Mouse (Mus musculus) heart, embryonic 10.5 days (tissue): ENCODE measurements around the gene Sfswap. TPM values are rescaled to one million over a fixed set of nuclear protein-coding genes. Genes with fewer than 3 reads are reported as not detected.

Source experiments
- DNase-seq: peaks from one replicate; pipeline ENCODE4 v3.0.0-alpha.2; 2017; ENCODE audit warnings: low spot score
- H3K27ac ChIP-seq: fragments of 300-500 bp; sonication (generic); 2 replicates; pipeline ENCODE4 v1.5.1; 2016; ENCODE audit warnings: mild to moderate bottlenecking
- H3K27me3 ChIP-seq: fragments of 300-500 bp; sonication (generic); 2 replicates; pipeline ENCODE4 v1.6.1; 2016; ENCODE audit warnings: mild to moderate bottlenecking; ENCODE audit not compliant: poor library complexity, insufficient read depth, severe bottlenecking
- H3K36me3 ChIP-seq: fragments of 300-500 bp; sonication (generic); 2 replicates; pipeline ENCODE4 v1.6.1; 2016; ENCODE audit warnings: mild to moderate bottlenecking, moderate library complexity
- H3K4me1 ChIP-seq: fragments of 300-500 bp; sonication (generic); 2 replicates; pipeline ENCODE4 v1.6.1; 2016; ENCODE audit warnings: mild to moderate bottlenecking
- H3K4me3 ChIP-seq: fragments of 300-500 bp; sonication (generic); 2 replicates; pipeline ENCODE4 v1.5.1; 2016; ENCODE audit warnings: mild to moderate bottlenecking, moderate library complexity
- H3K9me3 ChIP-seq: fragments of 300-500 bp; sonication (generic); 2 replicates; pipeline ENCODE4 v1.6.1; 2016; ENCODE audit warnings: mild to moderate bottlenecking, moderate library complexity
- WGBS: fragments of 180-500 bp; shearing (Covaris S2); methylation state at CpG from one replicate; pipeline ENCODE4 v1.1.7; 2016; 5-methylcytosine and 5-hydroxymethylcytosine counted together
- polyA plus RNA-seq: library from polyadenylated mRNA; unstranded; fragments of >200 nt; fragmentation: Nextera tagmentation; extraction: Ambion mirVana; gene quantifications from 2 replicates; pipeline ENCODE4 v1.2.1, GENCODE M21; 2016

Sfswap gene
- polyA plus RNA-seq, 1 experiment from 2014 or later, result 40.3 TPM

DNA sequence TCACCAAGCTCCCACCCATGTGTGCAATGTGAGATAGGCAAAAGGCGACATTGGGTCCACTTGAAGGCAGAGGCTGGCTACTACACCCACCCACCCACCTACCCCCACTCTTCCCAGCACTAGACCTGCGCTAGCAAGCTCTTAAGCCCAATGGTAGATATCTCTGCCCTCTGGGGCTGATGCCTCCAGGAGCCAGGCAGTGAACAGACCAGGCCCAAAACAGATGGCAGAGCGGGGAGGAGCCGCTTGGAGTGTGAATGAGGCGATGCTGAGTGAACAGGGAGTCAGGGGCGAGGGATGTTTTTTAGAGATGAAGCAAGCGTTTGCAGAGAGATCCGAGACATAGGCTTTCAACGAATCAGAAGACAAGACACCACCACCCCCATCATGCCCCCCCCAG is 79.6 kb downstream of the Sfswap start:
- Histone ChIP-seq H3K27me3 (peaks cover 46% of the 10 kb centered on the region), H3K4me1 (peaks cover 22% of the 10 kb centered on the region), H3K36me3 (no peaks in the 10 kb centered on the region), H3K9me3 (no peaks in the 10 kb centered on the region), H3K27ac (no peak overlapping the region), H3K4me3 (no peak overlapping the region)
- WGBS, result 60% methylated on average over 9 of the region's 9 CpGs
- no peak for DNase-seq

DNA sequence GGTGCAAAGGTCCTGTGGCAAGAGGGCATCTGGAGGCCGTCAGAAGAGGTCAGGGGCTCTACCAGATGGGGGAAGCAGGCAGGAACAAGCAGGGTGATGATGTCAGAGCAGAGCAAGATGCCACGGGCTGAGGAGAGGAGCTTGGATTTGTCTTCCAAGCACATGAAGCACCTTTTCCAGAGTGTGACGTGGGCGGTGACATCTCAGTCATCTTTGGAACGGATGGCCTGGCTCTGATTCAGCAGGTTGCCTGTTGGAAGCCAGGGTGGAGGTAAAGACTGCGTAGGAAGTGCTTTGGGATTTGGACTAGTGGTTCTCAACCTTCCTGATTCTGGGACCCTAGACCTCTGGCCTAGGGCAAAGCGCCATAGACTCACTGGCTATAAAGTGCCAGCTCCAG is 80.0 kb downstream of the Sfswap start:
- DNase-seq, result no peak
- peaks cover 26% of the 10 kb centered on the region for H3K4me1 ChIP-seq
- no peak overlapping the region for H3K4me3 ChIP-seq
- no peaks in the 10 kb centered on the region for H3K9me3 ChIP-seq
- WGBS, result 72% methylated on average over 7 of the region's 7 CpGs
- H3K36me3 ChIP-seq, result no peaks in the 10 kb centered on the region
- no peak overlapping the region for H3K27ac ChIP-seq
- peaks cover 51% of the 10 kb centered on the region for H3K27me3 ChIP-seq

DNA sequence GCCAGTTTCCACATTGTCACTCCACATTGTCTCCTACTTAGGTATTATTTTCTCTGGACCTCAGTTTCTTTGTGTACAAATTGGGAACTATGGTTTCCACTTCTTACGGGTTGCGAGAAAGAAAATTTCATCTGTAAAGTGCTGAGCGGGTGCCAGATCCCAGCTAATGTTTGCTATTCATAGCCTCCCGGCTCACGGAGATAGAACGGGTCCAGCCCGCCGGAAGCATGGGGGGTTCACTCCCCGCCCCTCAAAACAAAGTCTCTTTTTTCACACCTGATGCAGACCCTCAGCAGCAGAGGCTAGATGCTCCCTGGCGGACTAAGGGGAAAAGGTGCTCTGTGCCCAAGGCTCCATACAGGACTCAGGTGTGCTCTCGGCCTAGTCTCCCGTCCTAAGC is 82.3 kb downstream of the Sfswap start:
- no peak for DNase-seq
- peak overlapping the region; percentile 84; the same call in 1 of the 2 replicates for H3K27ac ChIP-seq
- H3K36me3 ChIP-seq, result no peaks in the 10 kb centered on the region
- H3K9me3 ChIP-seq, result no peaks in the 10 kb centered on the region
- peak overlapping the region; percentile 81 for H3K4me3 ChIP-seq
- H3K4me1 ChIP-seq, result peaks cover 31% of the 10 kb centered on the region
- WGBS, result 4% methylated on average over 12 of the region's 12 CpGs
- H3K27me3 ChIP-seq, result peaks cover 67% of the 10 kb centered on the region

DNA sequence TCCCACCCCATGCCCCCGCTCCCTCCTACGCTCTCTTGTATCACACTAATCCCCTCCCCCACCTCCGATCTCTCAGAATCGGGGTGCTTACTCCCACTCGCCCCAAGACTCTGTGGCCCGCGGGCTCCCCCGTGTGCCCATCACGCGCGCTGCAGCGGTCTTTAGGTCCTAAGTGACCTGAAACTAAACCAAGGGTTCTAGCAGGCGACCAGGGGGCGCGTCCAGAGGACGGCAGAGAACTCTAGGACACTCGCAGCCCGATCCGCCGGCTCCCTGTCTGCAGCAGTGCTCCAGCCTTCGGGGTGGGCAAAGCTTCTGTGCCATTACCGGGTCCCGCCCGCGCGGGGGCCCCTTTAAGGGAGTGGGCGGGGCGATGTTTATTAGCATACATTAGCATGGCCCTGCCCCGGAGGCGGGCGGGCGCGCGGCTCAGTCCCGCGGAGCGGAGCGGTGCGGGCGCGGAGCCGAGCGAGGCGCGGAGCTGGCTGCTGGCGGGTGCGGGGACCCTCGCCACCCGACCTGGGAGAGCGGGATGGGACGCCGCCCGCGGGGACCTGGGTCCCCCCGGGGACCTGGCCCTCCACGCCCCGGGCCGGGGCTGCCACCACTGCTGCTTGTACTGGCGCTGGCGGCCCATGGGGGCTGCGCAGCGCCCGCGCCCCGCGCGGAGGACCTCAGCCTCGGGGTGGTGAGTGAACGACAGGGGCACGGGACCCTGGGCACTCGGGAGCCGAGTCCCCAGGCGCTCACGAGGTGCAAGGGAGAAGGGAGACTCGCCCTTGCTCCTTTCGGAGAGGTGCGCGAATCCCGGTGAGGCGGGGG is 83.0 kb downstream of the Sfswap start, which contains the start of gene Mmp17:
Gene Mmp17, plus strand, starts transcription at position 409 of the 822 bp plus-strand sequence.
- Histone ChIP-seq H3K27me3 (peaks cover 73% of the 10 kb centered on the region), H3K4me1 (peaks cover 31% of the 10 kb centered on the region), H3K4me3 (peak within 1 kb of the TSS; percentile 81), H3K9me3 (no peaks in the 10 kb centered on the region), H3K36me3 (no peaks in the 10 kb centered on the region), H3K27ac (peak within 1 kb of the TSS; percentile 84)
- under 1% methylated on average over 80 of the region's 80 CpGs for WGBS
- peak; percentile 91 for DNase-seq

DNA sequence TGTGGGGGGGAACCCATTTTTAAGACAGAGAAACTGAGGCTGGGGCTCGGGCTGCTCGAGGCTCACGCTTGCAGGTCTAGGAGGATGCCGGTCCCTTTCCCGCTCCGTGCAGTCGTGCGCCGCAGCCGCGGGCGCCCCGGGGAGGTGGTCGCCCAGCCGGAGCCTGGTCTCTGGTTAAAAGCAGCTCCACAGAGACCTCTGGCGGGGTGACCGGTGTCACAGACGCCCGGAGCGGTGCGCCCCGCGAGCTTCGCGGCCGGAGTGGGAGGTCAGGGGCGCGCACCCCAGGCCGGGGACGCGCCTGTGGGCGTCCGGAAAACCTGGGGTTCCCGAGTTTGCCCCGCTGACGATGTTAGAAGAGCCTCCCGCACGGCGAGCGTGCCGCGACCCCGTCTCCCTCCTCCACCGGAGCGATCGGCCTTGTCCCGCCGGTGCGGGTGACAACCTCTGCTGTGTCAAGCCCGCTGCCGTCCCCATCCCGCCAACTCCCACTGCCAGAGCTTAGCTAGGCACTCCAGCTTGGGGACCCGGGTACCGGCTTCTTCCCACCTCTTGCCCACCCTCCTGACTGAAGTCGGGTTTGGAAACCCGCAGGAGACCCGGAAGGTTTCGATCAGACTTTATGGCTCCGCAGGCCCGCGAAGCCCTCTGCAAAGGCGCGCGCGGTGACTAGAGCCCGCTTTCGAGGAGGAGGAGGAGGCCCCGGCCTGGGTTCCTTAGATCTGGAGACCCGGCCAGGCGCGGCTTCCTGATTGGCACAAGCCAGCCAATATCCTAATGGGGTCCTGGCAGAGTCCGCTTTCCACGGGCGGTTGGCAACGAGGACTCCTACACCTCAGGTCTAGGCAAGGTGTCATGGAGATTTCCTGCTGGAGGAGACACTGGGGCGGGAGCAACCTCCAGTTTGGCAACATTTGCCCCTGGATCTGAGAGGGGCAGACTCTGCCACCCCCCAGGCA is 83.8 kb downstream of the Sfswap start:
- peak; percentile 80 for DNase-seq
- Histone ChIP-seq H3K36me3 (no peaks in the 10 kb centered on the region), H3K27me3 (peaks cover 81% of the 10 kb centered on the region), H3K27ac (peak overlapping the region; percentile 84), H3K4me1 (peaks cover 31% of the 10 kb centered on the region), H3K4me3 (peak overlapping the region; percentile 81), H3K9me3 (no peaks in the 10 kb centered on the region)
- 1% methylated on average over 76 of the region's 76 CpGs for WGBS

DNA sequence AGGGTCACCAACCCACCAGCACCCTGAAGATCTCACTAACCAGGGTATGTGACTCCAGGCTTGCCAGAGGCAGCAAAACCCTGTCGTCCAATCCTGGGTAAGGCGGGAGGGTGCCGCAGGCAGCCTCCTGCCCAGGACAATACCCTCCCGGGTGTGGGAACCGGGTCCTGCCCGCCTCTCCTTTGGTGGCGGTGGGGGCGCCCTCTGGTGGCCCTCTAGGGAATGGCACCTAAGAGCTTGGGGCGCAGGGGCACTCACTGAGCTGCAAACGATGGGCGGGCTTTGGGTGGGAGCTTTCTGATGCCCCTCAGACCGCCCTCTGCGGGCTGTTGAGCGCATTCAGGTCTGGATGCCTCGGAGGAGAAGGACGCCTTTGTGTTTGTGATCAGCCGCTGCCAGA is 85.0 kb downstream of the Sfswap start:
- under 1% methylated on average over 17 of the region's 17 CpGs for WGBS
- peak overlapping the region; percentile 81 for H3K4me3 ChIP-seq

DNA sequence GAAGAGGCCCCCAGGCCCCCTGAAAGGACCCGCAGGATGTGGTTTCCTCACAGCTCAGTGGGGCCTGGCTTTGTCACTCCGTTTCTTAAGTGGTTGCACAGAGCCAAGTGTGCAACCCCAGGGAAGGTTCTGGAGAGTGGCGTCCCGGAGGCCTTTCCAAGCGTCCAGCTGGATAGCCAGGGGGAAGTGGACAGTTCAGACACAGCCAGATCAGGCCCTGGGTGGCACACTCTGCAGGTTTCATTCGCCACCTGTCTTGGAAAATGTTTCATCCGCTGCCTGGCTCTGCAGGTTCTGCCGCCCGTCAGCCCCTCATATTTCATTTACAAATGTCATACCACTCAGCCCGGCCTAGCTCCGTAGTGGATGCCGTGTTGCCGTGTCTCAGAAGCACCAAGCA is 85.5 kb downstream of the Sfswap start:
- peaks cover 84% of the 10 kb centered on the region for H3K27me3 ChIP-seq
- peaks cover 35% of the 10 kb centered on the region for H3K4me1 ChIP-seq
- 61% methylated on average over 13 of the region's 13 CpGs for WGBS
- no peaks in the 10 kb centered on the region for H3K9me3 ChIP-seq
- H3K4me3 ChIP-seq, result peak overlapping the region; percentile 81
- H3K36me3 ChIP-seq, result no peaks in the 10 kb centered on the region
- H3K27ac ChIP-seq, result no peak overlapping the region
- no peak for DNase-seq

More for the DNA sequence above, 85.0 kb downstream of the Sfswap start:
- peak; percentile 93 for DNase-seq
- Histone ChIP-seq H3K4me1 (peaks cover 33% of the 10 kb centered on the region), H3K27ac (no peak overlapping the region), H3K9me3 (no peaks in the 10 kb centered on the region), H3K27me3 (peaks cover 84% of the 10 kb centered on the region), H3K36me3 (no peaks in the 10 kb centered on the region)

DNA sequence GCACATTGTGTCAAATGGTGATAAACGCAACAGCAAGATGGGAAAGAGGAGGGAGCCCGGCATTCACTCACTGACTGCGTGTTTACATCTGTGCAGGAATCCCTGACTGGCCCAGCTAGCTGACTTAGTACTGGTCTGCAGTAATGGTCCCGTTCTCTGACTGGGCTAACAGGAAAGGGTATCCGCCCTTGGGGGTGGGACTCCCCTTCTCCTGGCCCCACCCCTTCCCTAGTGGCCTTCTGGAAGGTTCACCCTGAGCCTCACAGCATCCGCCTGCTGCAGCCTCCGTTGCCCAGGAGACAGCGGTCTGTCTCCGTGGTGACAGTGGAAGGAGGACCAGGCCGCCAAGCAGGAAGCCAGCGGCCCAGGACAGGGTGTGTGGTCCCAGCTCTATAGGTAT is 89.9 kb downstream of the Sfswap start:
- 16% methylated on average over 11 of the region's 11 CpGs for WGBS
- no peak for DNase-seq
- Histone ChIP-seq H3K9me3 (no peaks in the 10 kb centered on the region), H3K27me3 (peaks cover 52% of the 10 kb centered on the region), H3K4me3 (no peak overlapping the region), H3K36me3 (no peaks in the 10 kb centered on the region), H3K4me1 (peaks cover 13% of the 10 kb centered on the region), H3K27ac (no peak overlapping the region)

DNA sequence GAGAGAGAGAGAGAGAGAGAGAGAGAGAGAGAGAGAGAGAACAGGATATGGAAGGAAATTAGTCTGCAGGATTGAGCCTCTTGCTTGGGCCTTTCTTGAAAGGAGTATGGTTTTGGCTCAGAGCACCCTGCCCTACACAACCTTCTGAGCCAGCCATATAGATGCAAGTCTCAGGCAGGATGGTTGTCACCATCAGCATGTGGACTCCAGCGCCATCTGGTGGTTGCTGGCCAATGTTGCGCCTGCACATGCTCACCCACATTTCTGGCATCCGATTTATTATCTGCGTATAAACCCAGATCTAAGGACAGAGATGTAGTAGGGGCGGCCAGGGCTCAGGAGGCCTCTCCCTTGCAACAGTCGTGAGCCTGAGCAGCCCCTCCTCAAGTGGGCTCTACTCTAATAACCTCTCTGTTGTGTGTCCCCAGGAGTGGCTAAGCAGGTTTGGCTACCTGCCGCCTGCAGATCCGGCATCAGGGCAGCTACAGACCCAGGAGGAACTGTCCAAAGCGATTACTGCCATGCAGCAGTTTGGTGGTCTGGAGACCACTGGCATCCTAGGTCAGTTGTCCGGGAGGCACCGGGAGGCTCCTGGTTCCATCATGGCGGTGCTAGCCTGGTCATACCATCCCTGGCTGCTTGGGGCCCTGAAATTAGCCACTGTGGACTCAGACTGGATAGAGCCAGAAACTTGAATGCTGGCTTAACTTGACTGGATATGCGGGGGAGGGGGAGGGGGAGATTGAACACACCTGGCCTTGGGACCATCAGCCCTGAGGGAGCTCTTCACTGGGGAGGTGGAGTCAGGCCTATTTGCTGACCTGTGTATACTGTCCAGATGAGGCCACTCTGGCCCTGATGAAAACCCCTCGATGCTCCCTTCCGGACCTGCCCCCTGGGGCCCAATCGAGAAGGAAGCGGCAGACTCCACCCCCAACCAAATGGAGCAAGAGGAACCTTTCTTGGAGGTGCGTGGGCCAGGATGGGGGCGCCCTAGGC is 93.4 kb downstream of the Sfswap start:
- no peak for DNase-seq
- H3K4me3 ChIP-seq, result no peak overlapping the region

DNA sequence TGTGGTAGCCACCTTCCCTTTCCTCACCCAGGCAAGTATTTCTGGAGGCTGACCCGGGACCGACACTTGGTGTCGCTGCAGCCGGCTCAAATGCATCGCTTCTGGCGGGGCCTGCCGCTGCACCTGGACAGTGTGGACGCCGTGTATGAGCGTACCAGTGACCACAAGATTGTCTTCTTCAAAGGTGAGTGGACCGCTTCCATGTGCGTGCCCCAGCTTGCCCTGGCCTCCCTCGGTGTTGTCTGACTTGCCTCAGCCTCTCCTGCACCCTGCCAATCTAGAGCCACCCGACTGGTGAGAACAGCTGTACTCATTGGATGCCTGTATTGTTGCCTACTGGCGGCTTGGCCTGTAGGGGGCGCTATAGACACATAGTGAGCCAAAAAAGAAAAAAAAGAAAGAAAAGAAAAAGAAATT is 101.1 kb downstream of the Sfswap start:
- no peak overlapping the region for H3K4me3 ChIP-seq
- WGBS, result 41% methylated on average over 16 of the region's 16 CpGs
- no peaks in the 10 kb centered on the region for H3K9me3 ChIP-seq
- no peaks in the 10 kb centered on the region for H3K4me1 ChIP-seq
- DNase-seq, result no peak
- no peak overlapping the region for H3K27ac ChIP-seq
- H3K27me3 ChIP-seq, result no peaks in the 10 kb centered on the region
- 0 out of 2 replicates have a peak, but pooled peaks cover 2% of the 10 kb centered on the region for H3K36me3 ChIP-seq

More for the DNA sequence above, 93.4 kb downstream of the Sfswap start:
- WGBS, result 31% methylated on average over 19 of the region's 19 CpGs
- no peaks in the 10 kb centered on the region for H3K9me3 ChIP-seq
- no peak overlapping the region for H3K27ac ChIP-seq
- H3K27me3 ChIP-seq, result peaks cover 25% of the 10 kb centered on the region
- H3K36me3 ChIP-seq, result 0 out of 2 replicates have a peak, but pooled peaks cover 2% of the 10 kb centered on the region
- peaks cover 7% of the 10 kb centered on the region; the same call in 1 of the 2 replicates for H3K4me1 ChIP-seq

DNA sequence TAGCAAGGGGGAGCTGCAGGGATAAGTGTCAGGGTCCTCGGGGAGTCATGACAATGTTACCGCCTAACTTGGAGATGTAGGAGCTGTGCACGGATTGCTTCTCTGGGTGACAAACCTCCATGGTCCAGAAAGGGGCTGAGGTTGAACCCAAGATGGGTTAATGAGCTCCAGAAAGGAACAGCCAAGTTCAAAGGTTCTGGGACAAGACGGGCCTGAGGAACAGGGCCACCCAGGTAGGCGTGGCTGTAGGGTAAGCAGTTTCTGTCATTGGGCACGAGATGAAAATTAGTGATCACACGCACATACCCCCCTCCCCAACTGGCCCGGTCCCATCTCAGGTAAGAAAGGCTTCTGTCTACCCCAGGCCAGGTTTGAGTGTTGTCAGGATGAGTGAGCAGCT is 106.5 kb downstream of the Sfswap start:
- Histone ChIP-seq H3K4me3 (no peak overlapping the region), H3K36me3 (no peaks in the 10 kb centered on the region), H3K27ac (no peak overlapping the region), H3K4me1 (no peaks in the 10 kb centered on the region), H3K27me3 (no peaks in the 10 kb centered on the region), H3K9me3 (no peaks in the 10 kb centered on the region)
- no peak for DNase-seq
- 77% methylated on average over 8 of the region's 8 CpGs for WGBS

DNA sequence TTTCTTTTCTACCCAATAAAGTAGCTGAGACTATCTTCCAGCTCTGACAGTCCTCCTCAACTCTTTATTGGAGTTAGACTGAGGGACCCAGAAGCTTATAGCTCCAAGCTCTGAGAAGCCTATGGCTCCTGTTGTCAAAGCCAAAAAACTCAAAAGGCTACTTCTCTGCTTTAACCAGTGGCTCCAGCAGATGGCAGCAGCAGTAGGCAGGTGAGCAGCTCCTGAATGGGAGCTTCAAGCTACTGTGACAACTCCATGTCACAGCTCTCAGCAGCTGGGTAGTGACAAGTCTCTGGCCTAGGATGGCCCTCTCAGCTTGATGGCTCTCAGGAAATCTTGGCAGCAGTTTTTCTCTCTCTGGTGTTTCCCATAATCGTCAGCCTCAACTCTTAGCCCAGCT is 110.0 kb downstream of the Sfswap start:
- WGBS, result 0% methylated on average over 1 of the region's 1 CpGs

More for the DNA sequence above, 110.0 kb downstream of the Sfswap start:
- Histone ChIP-seq H3K36me3 (no peaks in the 10 kb centered on the region), H3K9me3 (no peaks in the 10 kb centered on the region), H3K4me3 (no peak overlapping the region), H3K4me1 (no peaks in the 10 kb centered on the region), H3K27ac (no peak overlapping the region), H3K27me3 (no peaks in the 10 kb centered on the region)
- DNase-seq, result peak; percentile 87
